Mouse (Mus musculus): ENCODE measurements around the gene Pip4k2c.
"Not testable (repeated sequence)": the region's sequence is repeated elsewhere in the genome, so short reads cannot be mapped to it uniquely, and the experiment has no call there.

Pip4k2c gene

DNA sequence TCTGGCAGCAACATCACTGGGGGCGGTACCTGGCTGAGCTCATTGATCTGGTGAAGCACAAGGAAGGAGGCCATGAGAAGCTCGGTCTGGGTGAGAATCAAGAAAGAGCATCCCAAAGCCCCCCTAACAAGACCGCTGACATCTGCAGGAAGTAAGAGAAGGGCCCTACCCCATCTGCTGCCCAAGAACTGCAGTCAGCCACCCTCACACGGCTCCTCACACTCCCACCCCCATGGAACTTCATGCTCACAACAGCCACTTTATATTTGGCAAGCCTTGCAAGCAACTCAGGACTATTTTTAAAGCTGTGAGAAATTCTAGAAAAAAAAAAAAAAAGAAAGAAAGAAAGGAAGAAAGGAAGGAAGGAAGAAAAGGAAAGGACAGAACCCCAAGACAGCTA, 2.5 kb downstream of the Pip4k2c start:
- no peak for DNase-seq (ENCODE audit: low spot score)

DNA sequence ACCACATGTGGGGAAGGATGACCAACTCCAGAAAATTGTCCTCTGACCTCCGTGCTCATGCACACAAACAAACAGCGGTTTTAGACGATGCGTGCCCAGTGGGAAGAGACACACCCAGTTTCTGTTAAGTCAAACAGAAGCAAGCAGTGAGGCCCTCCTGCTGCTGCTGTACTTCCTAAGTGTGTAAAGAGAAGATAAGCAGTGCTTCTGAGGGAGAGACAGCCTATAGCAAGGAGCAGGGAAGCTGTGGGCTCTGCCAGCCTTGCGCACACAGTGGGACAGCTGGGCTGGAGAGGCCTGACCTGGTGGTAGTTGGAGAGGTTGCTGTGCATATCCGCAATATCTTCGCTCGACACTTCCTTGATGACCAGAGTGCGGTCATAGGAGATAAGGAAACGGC, 6.0 kb downstream of the Pip4k2c start:
- no peak for DNase-seq (ENCODE audit: low spot score)

DNA sequence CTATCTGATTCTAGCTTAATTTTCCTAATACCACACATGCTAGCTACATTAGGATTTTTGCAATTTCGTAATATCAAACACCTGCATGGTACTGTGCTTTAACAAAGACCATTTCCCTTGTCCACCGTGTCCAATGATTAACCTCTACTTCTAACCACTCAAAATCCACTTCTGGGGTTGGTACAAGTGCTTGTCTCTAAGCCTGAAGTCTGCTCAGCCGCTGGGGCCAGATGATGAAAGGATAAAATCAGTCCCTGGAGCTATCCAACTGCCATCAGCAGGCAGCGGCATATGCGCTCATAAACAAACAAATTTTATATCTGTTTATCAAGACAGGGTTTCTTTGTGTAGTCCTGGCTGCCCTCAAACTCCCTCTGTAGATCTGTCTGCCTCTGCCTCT, 6.8 kb downstream of the Pip4k2c start:
- DNase-seq (ENCODE audit: low spot score): no peak

DNA sequence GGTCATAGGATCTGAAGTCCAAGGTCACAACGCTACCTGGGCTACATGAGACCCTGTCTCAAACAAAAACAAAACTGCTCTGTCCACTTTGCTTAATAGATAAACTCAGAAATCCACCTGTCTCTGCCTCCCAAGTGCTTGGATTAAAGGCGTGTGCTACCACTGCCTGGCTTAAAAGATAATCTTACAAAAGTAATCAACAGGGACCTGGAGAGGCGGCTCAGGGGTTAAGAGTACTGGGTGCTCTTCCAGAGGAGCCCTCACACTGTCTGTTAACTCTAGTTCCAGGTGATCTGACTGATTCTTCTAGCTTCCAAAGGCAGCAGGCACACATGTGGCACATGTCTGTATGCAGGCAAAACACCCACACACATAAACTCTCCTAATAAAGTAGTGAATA, 8.3 kb downstream of the Pip4k2c start:
- no peak for DNase-seq (ENCODE audit: low spot score)

DNA sequence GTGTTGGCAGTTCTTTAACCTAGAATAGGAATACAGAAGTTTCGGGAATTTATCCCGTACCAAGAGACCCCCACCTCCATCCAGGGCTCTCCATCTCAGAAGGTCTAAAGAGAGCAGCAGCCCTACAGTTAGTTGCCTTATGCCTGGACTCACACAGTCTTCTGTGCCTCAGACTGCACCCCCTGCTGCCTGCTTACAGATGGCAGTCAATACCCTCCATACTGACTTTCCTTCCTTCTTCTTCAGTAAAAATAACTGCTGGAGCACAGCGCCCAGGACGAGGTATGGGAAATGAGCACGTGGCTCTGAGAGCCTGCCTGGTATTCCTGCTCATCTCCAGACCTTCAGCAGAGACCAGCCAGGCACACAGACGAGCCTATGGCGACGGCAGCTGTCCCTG, 11.1 kb downstream of the Pip4k2c start:
- DNase-seq (ENCODE audit: low spot score): no peak

DNA sequence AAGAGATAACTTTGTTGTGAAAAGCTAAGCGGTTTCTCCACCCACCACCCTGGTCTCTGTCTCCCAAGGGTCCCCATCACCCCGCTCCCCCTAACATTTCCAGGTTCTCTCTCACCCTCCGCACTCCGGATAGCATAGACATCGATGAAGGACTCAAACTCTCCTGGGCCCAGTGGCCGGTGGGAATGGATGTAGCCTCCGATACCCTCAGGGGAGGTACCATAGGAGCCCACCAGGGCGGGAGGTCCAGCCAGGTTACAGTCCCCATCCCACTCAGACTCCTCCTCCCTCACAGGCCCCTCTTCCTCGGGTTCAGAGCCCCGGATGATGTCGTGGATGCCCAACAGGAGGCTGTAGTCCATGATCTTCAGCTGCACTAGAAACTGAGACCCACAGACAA, 11.9 kb downstream of the Pip4k2c start:
- no peak for DNase-seq (ENCODE audit: low spot score)

DNA sequence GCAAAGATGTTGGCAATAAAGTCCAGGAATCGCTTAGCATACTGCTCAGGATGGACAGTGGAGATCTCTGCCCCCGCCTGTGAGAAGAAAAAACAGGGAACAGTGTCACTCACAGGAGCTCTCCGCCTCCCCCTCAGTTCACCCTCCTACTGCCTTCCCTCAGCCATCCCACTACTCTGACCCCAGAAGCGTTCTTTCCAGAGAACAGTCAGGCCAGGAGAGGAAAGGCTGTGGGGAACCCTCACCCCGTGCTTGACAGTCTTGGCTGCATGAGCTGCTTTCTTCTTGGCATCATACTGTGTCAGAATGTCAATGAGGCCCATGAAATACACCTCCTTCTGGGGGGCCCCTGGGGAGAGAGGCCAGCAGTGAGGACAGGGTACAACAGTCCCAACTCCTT, 12.3 kb downstream of the Pip4k2c start:
- no peak for DNase-seq (ENCODE audit: low spot score)

DNA sequence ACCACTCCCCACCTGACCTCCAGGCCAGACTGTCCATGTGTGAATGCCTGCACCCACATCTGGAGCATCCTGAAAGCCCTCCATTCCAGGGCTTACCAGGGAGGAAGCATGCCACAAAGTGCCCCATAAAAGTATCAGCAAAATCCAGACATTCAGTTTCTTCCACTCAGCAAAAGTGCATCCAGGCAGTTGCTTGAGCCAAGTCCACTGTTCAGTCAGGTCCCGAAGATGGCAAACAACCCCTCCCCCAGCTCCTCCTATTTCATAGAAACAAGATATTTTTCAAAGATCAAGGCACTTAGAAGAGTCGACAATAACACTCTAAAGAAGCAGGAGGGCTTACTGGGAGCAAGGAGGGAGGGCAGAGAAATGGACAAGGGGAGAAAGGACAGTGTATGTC, 12.9 kb downstream of the Pip4k2c start:
- DNase-seq (ENCODE audit: low spot score): no peak

DNA sequence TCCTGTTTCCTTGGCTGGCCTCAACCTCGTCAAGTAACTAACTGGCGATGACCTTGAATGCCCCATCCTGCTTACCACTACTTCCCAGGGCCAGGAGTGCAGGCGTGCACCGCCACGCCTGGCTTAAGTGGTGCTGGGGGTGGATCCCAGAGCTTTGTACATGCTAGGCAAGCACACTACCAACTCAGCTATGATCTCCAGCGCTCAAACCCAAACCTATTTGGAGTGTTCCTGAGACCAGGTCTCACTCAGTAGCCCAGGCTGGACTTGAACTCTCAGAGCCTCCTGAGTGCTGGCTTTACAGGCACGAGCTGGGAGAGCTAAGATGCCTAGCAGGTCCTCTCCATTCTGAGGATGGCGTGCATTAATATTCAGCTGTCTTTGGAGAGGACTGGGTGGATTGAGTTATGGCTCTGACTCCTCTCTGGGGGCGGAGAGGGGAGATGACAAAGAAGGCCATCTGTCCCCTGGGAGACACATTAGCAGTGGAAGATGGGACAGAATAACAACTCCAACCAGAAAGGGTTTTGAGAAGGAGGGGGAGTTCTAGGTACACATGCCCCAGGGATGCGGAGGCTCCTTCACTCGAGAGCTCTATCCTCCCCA, 13.8 kb downstream of the Pip4k2c start:
- DNase-seq (ENCODE audit: low spot score): no peak

DNA sequence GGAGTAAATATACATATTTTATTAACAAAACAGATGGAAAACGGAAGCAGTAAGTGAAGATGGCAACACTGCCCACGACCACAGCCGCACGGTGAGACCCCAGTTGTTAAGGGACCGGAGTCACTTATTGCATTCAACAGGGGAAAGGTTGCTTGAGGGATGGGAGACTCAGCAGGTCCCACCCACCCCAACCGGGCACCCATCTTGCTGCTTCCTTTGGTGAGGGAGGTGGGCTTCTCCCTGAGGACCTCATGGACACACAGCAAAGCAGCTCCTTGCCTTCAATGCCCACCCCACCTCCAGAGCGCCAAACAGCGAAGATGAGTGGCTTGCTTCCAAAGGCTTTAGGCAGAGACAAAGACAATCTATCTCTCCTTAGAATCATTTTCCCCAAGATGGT, 14.3 kb downstream of the Pip4k2c start:
- no peak for DNase-seq (ENCODE audit: low spot score)

DNA sequence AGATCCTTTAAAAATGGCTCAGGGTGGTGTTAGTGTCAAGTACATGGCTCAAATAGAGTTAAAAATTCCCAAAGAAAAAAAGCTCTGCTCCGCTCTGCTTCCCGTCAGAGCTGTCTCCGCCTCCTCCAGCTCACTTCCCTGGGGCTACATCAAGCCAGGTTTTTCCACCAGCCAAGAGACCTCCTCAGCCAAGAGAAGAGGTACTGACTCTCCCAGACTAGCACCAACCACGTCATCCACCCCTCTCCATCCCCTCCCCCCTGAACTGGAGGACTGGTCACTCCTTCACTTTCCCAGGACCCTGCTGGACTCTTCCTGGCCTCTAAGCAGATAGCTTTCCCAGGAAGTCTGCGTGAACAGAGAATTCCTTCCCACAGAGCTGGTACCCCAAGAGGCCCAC, 15.0 kb downstream of the Pip4k2c start:
- DNase-seq (ENCODE audit: low spot score): peak; percentile 60

DNA sequence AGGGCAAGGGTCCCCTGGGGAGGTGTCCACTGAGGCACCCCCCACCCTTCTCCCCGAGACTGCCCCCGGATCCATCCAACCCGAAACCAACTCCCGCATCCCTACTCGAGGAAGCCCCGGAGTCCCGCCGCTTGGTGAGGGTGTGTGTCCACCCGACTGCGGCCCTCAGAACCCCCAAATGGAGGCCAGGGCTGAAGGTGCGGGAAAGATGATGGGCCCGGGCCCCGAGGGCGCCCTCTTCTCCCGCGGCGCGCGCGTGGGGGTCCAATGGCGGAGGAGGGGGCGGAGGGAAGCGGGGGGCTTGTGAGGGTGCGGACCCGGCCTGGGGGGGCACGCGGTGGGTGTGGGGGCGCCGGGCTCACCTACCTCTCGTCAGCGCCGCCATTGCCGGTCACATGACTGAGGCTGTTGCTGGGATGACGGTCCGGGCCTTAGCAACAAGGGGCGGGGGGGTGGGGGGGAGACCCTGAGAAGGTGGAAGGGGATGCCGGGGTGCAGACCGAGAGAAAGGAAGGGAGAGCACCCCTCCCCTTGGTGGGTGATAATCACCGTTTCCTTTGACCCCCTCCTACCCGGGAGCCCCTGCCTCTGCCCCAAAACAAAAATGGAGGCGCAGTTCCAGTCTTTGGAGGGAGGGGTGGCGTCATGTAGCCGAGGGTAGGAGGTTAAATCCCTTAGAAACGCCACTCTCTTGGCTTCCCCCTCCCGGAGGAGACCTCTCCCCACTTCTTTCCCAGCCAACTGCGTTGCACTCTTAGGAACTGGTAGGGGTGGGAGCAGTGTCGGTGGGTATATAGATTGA, 15.9 kb downstream of the Pip4k2c start, which contains the start of gene Dtx3:
TSS of gene Dtx3 (minus strand) at position 401 of the 802 bp plus-strand sequence.
- DNase-seq (ENCODE audit: low spot score): peak; percentile 54

DNA sequence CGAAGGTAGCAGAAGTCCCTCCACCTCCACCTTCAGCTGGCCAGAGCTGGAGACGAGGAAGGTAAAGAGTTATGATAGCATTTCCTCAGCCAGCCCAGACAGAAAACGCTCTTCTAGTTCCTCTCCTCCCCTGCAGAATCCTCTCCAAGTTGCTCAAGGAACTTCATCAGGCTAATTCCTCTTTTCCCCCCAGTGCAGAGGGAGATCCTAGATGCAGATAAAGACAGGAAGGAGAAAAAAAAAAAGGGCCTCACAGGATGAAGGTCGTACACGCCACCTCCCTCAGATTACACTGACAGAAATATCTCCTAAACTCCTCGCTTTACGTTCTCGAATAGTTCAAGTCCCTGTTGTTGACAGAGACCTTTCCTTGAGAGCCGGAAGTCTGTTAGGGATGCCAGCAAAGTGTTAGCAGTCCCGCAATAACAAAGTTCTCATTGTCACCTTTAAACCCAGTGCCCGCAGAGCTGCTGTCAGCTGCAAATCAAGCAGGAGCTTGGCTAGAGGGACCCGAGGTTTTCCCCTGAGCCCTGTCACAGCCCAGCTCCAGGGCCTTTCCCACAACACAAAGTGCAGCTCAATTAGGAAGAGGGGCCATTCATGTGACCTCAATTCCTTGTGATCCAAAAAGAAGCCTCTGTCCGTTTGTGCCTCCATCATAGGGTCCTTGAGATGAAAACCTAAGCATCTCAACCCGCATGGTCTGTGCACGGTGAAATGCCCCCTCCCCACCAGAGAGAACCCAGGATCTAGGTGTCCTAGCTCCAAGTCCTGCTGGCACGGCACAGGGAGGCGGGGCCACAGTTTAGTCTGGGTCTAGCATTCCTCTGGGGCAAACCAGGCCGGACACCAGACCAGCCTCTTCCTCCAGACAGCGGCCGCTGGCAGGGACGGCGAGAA, 16.7 kb downstream of the Pip4k2c start:
- DNase-seq (ENCODE audit: low spot score): peak; percentile 56

DNA sequence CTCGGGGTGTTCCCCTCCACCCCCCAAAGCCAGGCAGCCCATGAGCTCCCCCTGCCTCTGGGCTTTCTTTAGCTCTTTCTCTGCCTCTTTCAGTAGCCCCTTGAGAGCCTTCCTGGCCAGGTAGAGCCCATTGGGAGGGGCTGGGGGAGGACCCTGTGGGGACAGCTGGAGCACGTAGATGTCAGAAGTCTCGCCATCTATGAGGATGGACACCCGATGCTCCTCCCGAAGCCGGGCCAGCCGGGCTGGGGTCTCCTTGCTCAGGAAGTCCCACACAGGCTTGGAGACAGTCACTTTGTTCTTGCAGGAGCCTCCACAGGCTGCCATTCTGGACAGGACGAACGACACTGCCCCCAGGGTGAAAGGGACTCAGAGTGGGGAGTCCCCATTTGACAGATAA, 18.4 kb downstream of the Pip4k2c start:
- no peak for DNase-seq (ENCODE audit: low spot score)

DNA sequence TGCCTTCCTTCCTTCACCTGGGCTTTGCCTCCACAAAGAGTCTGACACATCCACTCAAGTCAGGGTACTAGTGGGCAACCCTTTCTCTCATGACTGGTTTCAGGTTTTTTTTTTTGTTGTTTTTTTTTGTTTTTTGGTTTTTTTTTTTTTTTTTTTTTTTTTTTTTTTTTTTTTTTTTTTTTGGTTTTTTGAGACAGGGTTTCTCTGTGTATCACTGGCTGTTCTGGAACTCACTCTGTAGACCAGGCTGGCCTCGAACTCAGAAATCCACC, 19.4 kb downstream of the Pip4k2c start:
- DNase-seq (ENCODE audit: low spot score): not testable (repeated sequence)

DNA sequence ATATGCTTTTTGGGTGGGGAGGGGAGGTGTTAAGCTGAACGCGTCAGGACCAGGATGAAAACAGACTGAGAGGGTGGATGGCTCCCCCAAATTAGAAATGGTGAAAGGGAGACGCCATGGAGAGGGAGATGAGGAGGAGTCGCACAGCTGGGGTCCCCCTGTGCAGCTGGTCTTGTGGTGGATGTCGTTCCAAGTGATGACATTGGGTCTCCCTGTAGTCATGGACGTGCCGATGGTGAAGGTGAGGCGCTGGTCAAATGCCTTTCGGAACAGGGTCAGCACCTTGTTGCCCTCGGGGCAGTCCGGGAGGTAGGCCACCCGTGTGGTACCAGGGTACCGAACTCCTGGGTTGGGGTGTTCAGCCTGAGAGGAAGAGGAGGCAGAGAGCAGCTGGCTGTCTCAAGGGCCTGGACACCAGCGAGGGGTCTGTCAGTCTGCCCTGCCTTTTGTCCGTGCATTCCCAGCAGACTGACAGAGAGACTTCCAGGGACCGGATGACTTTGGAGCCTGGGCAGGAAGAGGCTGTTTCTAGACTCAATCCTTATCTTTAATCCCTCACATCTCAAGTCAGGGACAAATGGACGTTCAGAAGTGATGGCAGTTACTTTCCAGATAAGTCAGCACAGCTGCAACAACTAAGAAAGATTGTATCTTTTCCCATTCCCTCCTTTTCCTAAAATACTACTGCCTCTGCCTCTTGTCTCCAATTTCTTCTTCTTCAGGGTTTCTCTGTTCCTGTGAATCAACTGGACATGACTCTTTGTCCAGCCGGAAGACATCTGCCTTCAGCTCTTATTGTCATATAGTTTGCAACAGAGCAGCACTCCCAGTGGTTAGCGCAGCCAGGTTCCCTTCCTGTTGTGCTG, 20.0 kb downstream of the Pip4k2c start:
- no peak for DNase-seq (ENCODE audit: low spot score)

DNA sequence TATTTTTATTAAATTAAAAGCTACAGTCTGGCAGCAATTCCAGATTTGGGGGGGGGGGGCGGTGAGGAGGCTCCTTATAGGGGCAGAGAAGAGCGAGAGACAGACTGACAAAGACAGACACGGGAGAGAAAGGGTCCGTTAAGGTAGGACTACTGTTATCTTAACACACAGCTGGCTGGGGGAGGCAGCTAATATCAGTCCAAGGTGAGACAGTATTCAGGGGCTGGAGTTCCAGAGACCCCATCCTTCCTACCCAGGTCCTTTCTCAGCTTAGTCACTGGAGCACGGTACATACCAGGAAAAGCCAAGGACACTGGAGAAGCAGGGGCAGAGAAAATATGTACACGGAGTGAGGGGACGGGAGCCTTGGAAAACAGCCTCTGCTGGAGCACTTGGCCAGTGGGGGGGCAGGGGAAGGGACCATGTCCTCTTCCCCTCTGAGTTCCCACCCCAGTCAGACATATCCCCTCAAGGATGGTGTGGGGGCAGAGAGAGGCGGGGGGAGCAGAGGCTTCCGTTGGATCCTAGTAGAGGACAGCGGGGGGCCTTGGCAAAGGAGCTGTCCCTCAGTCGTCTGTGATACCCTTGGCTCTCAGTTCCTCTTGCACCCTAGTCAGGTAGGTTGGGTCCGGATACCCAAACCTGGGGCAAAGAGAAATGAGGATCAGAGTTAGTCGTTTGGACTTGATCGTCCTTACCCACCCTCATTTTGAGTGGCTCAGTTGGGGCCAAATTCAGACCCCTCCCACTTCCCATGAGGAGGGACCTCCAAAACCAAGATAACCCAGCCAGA, 20.8 kb downstream of the Pip4k2c start:
- DNase-seq (ENCODE audit: low spot score): no peak

DNA sequence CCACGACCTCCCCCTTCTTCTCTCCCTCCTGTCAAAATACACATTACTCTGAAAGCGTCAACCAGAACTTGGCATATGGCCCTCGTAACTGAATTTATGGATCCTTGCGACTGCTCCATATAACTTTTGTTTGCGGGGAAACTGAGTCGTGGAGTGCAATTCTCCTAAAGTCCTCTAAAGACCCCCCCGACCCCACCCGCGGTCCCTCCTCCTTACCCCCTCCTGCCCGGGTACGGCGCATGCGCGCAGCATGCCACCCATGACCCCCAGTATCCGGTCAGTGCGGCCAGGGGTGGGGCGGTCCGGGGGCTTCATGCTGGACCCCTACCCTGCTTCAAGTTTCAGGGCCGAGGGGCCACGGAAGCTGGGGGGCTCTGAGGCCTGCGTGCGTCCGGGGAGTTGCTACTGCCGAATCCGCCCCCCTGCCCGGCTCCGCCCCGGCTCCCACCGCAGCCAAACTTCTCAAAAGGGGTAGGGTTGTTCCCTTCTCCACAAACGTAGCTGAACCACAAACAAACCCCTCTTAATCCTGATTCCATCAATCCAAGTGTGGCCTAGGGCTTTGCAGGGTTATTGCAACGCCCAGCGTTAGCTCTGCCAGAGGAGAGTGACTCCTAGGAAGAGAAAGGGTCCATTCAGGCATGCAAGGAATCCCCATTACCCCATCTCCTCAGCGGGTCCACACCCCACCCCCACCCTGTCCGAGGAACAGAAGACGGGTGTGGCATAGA, 21.6 kb downstream of the Pip4k2c start, which contains the start of gene Arhgef25:
TSS of gene Arhgef25 (minus strand) at position 433 of the 731 bp plus-strand sequence.
- peak; percentile 69 for DNase-seq (ENCODE audit: low spot score)

DNA sequence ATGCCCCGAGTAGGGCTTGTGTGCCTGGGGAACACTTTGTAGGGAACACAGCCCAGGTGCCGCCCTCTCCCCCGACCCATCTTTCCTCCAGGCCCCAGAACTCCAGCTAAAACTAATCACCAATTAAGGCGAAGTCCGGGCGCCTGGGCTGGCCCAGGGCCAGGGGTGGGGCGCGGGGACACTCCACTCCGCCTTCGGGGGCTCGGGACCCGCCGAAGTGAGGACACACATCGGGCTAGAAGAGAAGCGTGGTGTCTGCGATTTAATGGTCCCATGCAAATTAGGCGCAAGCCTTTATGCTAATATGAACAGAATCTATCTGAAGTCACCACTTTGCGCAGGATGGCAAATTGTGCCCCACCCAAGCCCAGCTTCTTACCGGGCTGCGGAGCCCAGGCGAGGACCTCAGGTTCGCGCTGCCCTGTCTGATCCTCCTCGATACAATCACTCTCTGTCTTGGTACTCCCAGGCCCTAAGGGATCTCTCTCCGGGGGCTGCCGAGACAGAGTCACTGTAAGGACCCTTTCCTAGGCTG, 22.2 kb downstream of the Pip4k2c start:
- peak; percentile 62 for DNase-seq (ENCODE audit: low spot score)

DNA sequence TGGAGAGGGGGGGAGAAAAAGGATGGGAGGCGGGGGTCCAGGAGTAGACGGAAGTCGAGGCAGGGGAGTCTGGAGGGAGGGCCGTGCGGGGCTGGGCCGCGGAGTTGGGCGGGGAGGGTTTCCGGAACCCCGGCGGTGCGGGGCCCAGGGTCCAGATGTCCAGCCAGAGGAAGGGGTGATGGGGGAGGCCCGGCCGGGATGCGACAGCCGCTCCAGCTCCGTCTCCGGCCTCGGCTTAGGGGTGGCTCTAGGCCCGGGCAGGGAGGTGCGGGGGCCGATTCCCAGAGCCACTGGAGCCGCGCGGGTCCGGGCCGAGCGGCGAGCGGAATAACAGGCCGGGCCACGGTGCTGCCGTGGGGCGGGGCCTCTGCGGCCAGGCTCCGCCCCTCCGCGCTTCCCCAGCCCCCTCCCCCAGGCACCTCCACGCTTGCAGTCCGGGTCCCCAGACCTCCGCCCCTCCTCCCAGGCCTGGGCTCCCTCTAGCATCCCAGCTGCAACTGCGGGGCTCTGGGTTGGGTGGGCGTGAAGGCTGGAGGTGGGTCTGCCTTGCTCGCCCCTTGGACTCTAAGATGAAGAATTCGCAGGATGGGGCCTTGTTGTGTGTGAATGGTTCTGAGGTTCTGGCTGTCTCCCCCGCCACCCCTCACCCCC, 22.8 kb downstream of the Pip4k2c start:
- DNase-seq (ENCODE audit: low spot score): peak; percentile 85
